Mouse (Mus musculus) hindbrain, postnatal 0 days (tissue): ENCODE measurements around the gene Rac2. TPM values are rescaled to one million over a fixed set of nuclear protein-coding genes. Genes with fewer than 3 reads are reported as not detected.

Source experiments
- ATAC-seq: fragments of 200-750 bp; cut with Nextera tagmentation; 2 replicates; pipeline ENCODE4 v1.8.0; 2017; ENCODE audit warnings: mild to moderate bottlenecking, moderate TSS enrichment, moderate library complexity
- DNase-seq: peaks from one replicate; pipeline ENCODE4 v3.0.0-alpha.2; 2015; ENCODE audit warnings: low spot score
- H3K27ac ChIP-seq: fragments of 300-500 bp; sonication (generic); 2 replicates; pipeline ENCODE4 v1.5.1; 2014; ENCODE audit warnings: mild to moderate bottlenecking
- H3K27me3 ChIP-seq: fragments of 300-500 bp; sonication (generic); 2 replicates; pipeline ENCODE4 v1.6.1; 2014; ENCODE audit warnings: low read length, mixed read lengths; ENCODE audit not compliant: insufficient read depth
- H3K36me3 ChIP-seq: fragments of 300-500 bp; sonication (generic); 2 replicates; pipeline ENCODE4 v1.6.1; 2014; ENCODE audit warnings: low read length, mixed read lengths; ENCODE audit not compliant: insufficient read depth
- H3K4me1 ChIP-seq: fragments of 300-500 bp; sonication (generic); 2 replicates; pipeline ENCODE4 v1.6.1; 2014; ENCODE audit warnings: antibody characterized with exemption, low read length, mixed read lengths; ENCODE audit not compliant: insufficient read depth
- H3K4me2 ChIP-seq: fragments of 300-500 bp; sonication (generic); 2 replicates; pipeline ENCODE4 v1.6.1; 2014; ENCODE audit warnings: low read depth, mild to moderate bottlenecking, low read length, moderate library complexity, mixed read lengths
- H3K4me3 ChIP-seq: fragments of 300-500 bp; sonication (generic); 2 replicates; pipeline ENCODE4 v1.5.1; 2014; ENCODE audit warnings: low read length
- H3K9ac ChIP-seq: fragments of 300-500 bp; sonication (generic); replicated peaks from 2 replicates; pipeline ENCODE4 v1.6.1; 2014; ENCODE audit warnings: mild to moderate bottlenecking, low read length, moderate library complexity, mixed read lengths
- H3K9me3 ChIP-seq: fragments of 300-500 bp; sonication (generic); 2 replicates; pipeline ENCODE4 v1.6.1; 2016; ENCODE audit warnings: low read length, mixed read lengths
- CTCF ChIP-seq: IDR thresholded peaks from 2 replicates; pipeline ENCODE4 v1.5.1; 2016; ENCODE audit warnings: antibody characterized with exemption, control low read depth, low read depth
- WGBS: fragments of 180-500 bp; shearing (Covaris S2); extraction: QIAGEN DNeasy Blood & Tissue Kit; methylation state at CpG from one replicate; pipeline ENCODE4 v1.1.7; 2014; 5-methylcytosine and 5-hydroxymethylcytosine counted together
- polyA plus RNA-seq: library from polyadenylated mRNA; unstranded; fragments of >200 nt; fragmentation: Nextera tagmentation; extraction: Ambion mirVana; gene quantifications from 2 replicates; pipeline ENCODE4 v1.2.1, GENCODE M21; 2015
- total RNA-seq: library from RNA; depleted of rRNA; stranded (reverse); fragments of >200 nt; gene quantifications from 2 replicates; pipeline ENCODE4 v1.2.3, GENCODE M21; 2014

Gene Rac2
- total and polyA plus RNA-seq, 2 experiments from 2014 or later: 3.4 to 6.8 TPM

GRCm38 (mm10) chr15:78576284-78576810, 3.8 kb upstream of the Rac2 start:
- ATAC-seq (no peak), DNase-seq (no peak)
- H3K27me3 ChIP-seq: no peaks in the 10 kb centered on the region
- H3K9ac ChIP-seq: no peak overlapping the region
- WGBS: 42% methylated on average over 4 of the region's 4 CpGs
- H3K4me2 ChIP-seq: no peak overlapping the region
- no peak overlapping the region for H3K27ac ChIP-seq
- no peaks in the 10 kb centered on the region for H3K36me3 ChIP-seq
- H3K4me1 ChIP-seq: peaks cover 11% of the 10 kb centered on the region; the same call in 1 of the 2 replicates
- no peak overlapping the region for H3K4me3 ChIP-seq
- no peaks in the 10 kb centered on the region for H3K9me3 ChIP-seq
- TF ChIP-seq CTCF: no peak

GRCm38 (mm10) chr15:78572270-78572600, 348 bp downstream of the Rac2 start:
- Histone ChIP-seq H3K9ac (no peak overlapping the region), H3K4me2 (no peak overlapping the region)

GRCm38 (mm10) chr15:78571554-78572269, 871 bp downstream of the Rac2 start:
- 68% methylated on average over 16 of the region's 16 CpGs for WGBS

More at GRCm38 (mm10) chr15:78572270-78572600, 348 bp downstream of the Rac2 start:
- WGBS: 91% methylated on average over 5 of the region's 5 CpGs
- DNase-seq: no peak
- no peak for ATAC-seq
- TF ChIP-seq CTCF: no peak
- Histone ChIP-seq H3K9me3 (no peaks in the 10 kb centered on the region), H3K36me3 (no peaks in the 10 kb centered on the region), H3K4me1 (no peaks in the 10 kb centered on the region), H3K4me3 (no peak overlapping the region), H3K27me3 (no peaks in the 10 kb centered on the region), H3K27ac (no peak overlapping the region)

GRCm38 (mm10) chr15:78570170-78570569, 2.4 kb downstream of the Rac2 start:
- Histone ChIP-seq H3K27me3 (no peaks in the 10 kb centered on the region), H3K4me3 (no peak overlapping the region), H3K27ac (no peak overlapping the region), H3K9me3 (no peaks in the 10 kb centered on the region), H3K9ac (no peak overlapping the region), H3K36me3 (no peaks in the 10 kb centered on the region), H3K4me2 (no peak overlapping the region), H3K4me1 (no peaks in the 10 kb centered on the region)
- ATAC-seq: no peak
- TF ChIP-seq CTCF: no peak
- no peak for DNase-seq
- 95% methylated on average over 5 of the region's 5 CpGs for WGBS

More at GRCm38 (mm10) chr15:78571554-78572269, 871 bp downstream of the Rac2 start:
- ATAC-seq (no peak), DNase-seq (no peak)
- no peak overlapping the region for H3K27ac ChIP-seq
- no peak overlapping the region for H3K4me3 ChIP-seq
- no peak overlapping the region for H3K4me2 ChIP-seq
- no peaks in the 10 kb centered on the region for H3K27me3 ChIP-seq
- no peaks in the 10 kb centered on the region for H3K36me3 ChIP-seq
- no peaks in the 10 kb centered on the region for H3K9me3 ChIP-seq
- no peak for TF ChIP-seq CTCF
- no peak overlapping the region for H3K9ac ChIP-seq
- no peaks in the 10 kb centered on the region for H3K4me1 ChIP-seq

- H3K36me3 ChIP-seq: no peaks in the 10 kb centered on the region
- 70% methylated on average over 9 of the region's 9 CpGs for WGBS
- TF ChIP-seq CTCF: no peak
- DNase-seq (peak; percentile 1), ATAC-seq (no peak)
- H3K4me2 ChIP-seq: no peak overlapping the region
- H3K9ac ChIP-seq: no peak overlapping the region
- no peaks in the 10 kb centered on the region for H3K9me3 ChIP-seq
- no peaks in the 10 kb centered on the region for H3K27me3 ChIP-seq
- no peak overlapping the region for H3K27ac ChIP-seq
- no peak overlapping the region for H3K4me3 ChIP-seq
- H3K4me1 ChIP-seq: no peaks in the 10 kb centered on the region
Measured at GRCm38 (mm10) chr15:78567608-78568120, 4.9 kb downstream of the Rac2 start.

GRCm38 (mm10) chr15:78564764-78565435, 7.7 kb downstream of the Rac2 start:
- no peak overlapping the region for H3K9ac ChIP-seq
- WGBS: 70% methylated on average over 11 of the region's 11 CpGs
- H3K27me3 ChIP-seq: no peaks in the 10 kb centered on the region
- ATAC-seq (no peak), DNase-seq (no peak)
- H3K27ac ChIP-seq: no peak overlapping the region
- TF ChIP-seq CTCF: no peak
- no peak overlapping the region for H3K4me2 ChIP-seq
- H3K4me1 ChIP-seq: no peaks in the 10 kb centered on the region
- H3K4me3 ChIP-seq: no peak overlapping the region
- no peaks in the 10 kb centered on the region for H3K9me3 ChIP-seq
- no peaks in the 10 kb centered on the region for H3K36me3 ChIP-seq
